Mouse (Mus musculus) lung, postnatal 10 days (tissue): ENCODE results near the gene Klra8.
"Not testable (repeated sequence)": the region's sequence is repeated elsewhere in the genome, so short reads cannot be mapped to it uniquely, and the experiment has no call there.

Experiments
- DNase-seq: peaks from one replicate; pipeline ENCODE4 v3.0.0; 2021

Klra8 gene

DNA sequence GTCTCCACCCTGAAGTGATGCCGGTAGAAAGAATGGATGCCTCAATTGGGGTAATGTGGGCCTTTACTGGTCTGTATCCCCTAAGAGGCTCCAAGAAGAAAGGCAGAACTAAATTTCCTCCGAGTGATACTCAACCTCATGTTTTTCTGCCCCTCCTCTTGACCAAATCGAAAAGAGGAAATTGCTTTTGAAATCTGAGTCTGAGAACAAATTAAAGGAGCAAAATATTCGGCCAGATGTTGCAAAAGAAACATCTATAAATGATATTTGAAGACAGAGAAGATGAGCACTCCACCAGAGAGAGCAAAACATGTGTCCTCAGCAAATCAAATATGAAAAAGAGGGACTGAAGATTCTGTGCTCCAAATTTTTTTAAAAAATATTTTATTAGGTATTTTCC lies at the start of gene Klra8:
Klra8 (minus strand) TSS at position 101 of the 400 bp plus-strand sequence.
- DNase-seq = not testable (repeated sequence)

GRCm38 (mm10) chr6:130110485-130110884 lies 19.2 kb downstream of the Klra8 start:
- no peak for DNase-seq

DNA sequence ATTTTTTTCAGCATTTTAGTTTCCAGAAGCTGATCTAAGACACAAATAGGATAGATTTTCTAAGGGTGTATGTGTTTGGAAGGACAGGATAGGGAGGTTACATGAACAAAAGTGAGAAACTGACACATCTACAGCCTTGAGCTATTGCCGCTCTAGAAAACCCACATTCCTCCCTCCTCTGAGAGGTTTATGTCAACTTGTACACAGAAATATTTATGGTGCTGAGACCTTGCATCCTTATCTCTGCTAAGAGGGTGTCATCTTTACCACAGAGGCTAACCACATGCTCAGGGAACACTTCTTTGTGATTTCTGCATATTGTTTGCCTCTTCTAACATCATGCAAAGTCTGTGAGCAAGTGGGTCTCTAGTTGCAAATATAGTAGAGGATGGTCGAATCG lies 27.0 kb downstream of the Klra8 start:
- DNase-seq = not testable (repeated sequence)

GRCm38 (mm10) chr6:130092336-130092948 lies 37.3 kb downstream of the Klra8 start:
- DNase-seq = no peak

DNA sequence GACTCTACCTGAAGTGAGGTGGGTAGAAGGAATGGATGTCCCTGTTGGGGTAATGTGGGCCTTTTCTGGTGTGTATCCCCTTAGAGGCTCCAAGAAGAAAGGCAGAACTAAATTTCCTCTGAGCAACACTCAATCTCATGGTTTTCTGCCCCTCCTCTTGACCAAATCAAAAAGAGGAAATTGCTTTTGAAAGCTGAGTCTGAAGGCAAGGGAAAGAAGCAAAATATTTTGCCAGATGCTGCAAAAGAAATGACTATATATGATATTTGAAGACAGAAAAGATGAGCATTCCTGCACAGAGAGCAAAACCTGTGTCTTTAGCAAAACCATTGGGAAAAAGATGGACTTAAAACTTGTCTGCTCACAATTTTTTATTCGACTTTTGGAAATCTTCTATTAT lies 62.5 kb downstream of the Klra8 start, which contains the start of gene Klra4:
Klra4 (minus strand) TSS at position 101 of the 400 bp plus-strand sequence.
- not testable (repeated sequence) for DNase-seq
